Mouse (Mus musculus) lung, embryonic 15.5 days (tissue): Measurements from ENCODE around the gene Tmem45b. TPM values are rescaled to one million over a fixed set of nuclear protein-coding genes. Genes with fewer than 3 reads are reported as not detected.

Source experiments
- ATAC-seq: fragments of 200-750 bp; cut with Nextera tagmentation; 2 replicates; pipeline ENCODE4 v1.8.0; 2017; ENCODE audit warnings: moderate number of reproducible peaks, borderline replicate concordance; ENCODE audit not compliant: low FRiP score, low TSS enrichment; ENCODE audit errors: extremely low read depth
- H3K27ac ChIP-seq: fragments of 300-500 bp; sonication (generic); 2 replicates; pipeline ENCODE4 v1.5.1; 2015; ENCODE audit warnings: moderate library complexity, mild to moderate bottlenecking, inconsistent platforms
- H3K27me3 ChIP-seq: fragments of 300-500 bp; sonication (generic); 2 replicates; pipeline ENCODE4 v1.6.1; 2015; ENCODE audit warnings: inconsistent platforms
- H3K36me3 ChIP-seq: fragments of 300-500 bp; sonication (generic); 2 replicates; pipeline ENCODE4 v1.6.1; 2015; ENCODE audit warnings: inconsistent platforms
- H3K4me1 ChIP-seq: fragments of 300-500 bp; sonication (generic); 2 replicates; pipeline ENCODE4 v1.6.1; 2015; ENCODE audit warnings: inconsistent platforms
- H3K4me2 ChIP-seq: fragments of 300-500 bp; sonication (generic); 2 replicates; pipeline ENCODE4 v1.6.1; 2015; ENCODE audit warnings: inconsistent platforms, mild to moderate bottlenecking, moderate library complexity
- H3K4me3 ChIP-seq: fragments of 300-500 bp; sonication (generic); 2 replicates; pipeline ENCODE4 v1.5.1; 2015; ENCODE audit warnings: mild to moderate bottlenecking, inconsistent platforms
- H3K9ac ChIP-seq: fragments of 300-500 bp; sonication (generic); 2 replicates; pipeline ENCODE4 v1.6.1; 2015; ENCODE audit warnings: inconsistent platforms
- H3K9me3 ChIP-seq: fragments of 300-500 bp; sonication (generic); 2 replicates; pipeline ENCODE4 v1.6.1; 2016; ENCODE audit warnings: inconsistent platforms
- WGBS: fragments of 180-500 bp; shearing (Covaris S2); methylation state at CpG from one replicate; pipeline ENCODE4 v1.1.7; 2015; 5-methylcytosine and 5-hydroxymethylcytosine counted together
- polyA plus RNA-seq: library from polyadenylated mRNA; unstranded; fragments of >200 nt; fragmentation: Nextera tagmentation; extraction: Ambion mirVana; gene quantifications from 2 replicates; pipeline ENCODE4 v1.2.1, GENCODE M21; 2015

Gene Tmem45b
- polyA plus RNA-seq, 1 experiment from 2014 or later = 0.21 TPM

GRCm38 (mm10) chr9:31437861-31438260 is 26.4 kb downstream of the Tmem45b start:
- no peak overlapping the region for H3K27ac ChIP-seq
- no peak for ATAC-seq
- H3K4me2 ChIP-seq = no peak overlapping the region
- H3K9me3 ChIP-seq = no peaks in the 10 kb centered on the region
- 56% methylated on average over 7 of the region's 7 CpGs for WGBS
- H3K27me3 ChIP-seq = no peaks in the 10 kb centered on the region
- H3K4me3 ChIP-seq = no peak overlapping the region
- no peaks in the 10 kb centered on the region for H3K36me3 ChIP-seq
- H3K4me1 ChIP-seq = no peaks in the 10 kb centered on the region
- no peak overlapping the region for H3K9ac ChIP-seq

DNA sequence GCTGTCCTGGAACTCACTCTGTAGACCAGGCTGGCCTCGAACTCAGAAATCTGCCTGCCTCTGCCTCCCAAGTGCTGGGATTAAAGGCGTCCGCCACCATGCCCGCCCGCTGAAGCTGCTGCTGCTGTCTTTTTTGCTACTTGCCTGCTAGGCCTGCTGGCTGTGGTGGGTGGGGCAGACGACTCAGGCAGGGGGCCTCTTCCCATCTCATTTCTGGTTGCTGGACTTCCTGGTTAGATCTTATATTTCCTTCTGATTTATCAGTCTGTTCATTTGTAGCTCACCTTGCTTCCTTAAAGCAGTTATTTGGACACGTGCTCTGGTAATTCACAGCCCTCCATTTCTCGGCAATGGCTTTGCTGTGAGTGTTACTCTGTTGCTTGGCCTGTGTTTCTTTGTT is 28.8 kb downstream of the Tmem45b start:
- H3K36me3 ChIP-seq = no peaks in the 10 kb centered on the region
- ATAC-seq = no peak
- H3K4me2 ChIP-seq = no peak overlapping the region
- no peaks in the 10 kb centered on the region for H3K27me3 ChIP-seq
- no peak overlapping the region for H3K9ac ChIP-seq
- no peaks in the 10 kb centered on the region for H3K4me1 ChIP-seq
- no peak overlapping the region for H3K4me3 ChIP-seq
- 80% methylated on average over 8 of the region's 8 CpGs for WGBS
- H3K9me3 ChIP-seq = no peaks in the 10 kb centered on the region
- H3K27ac ChIP-seq = no peak overlapping the region

- 77% methylated on average over 3 of the region's 3 CpGs for WGBS
- Histone ChIP-seq H3K27me3 (no peaks in the 10 kb centered on the region), H3K4me2 (no peak overlapping the region), H3K9ac (no peak overlapping the region), H3K9me3 (no peaks in the 10 kb centered on the region), H3K27ac (no peak overlapping the region), H3K36me3 (no peaks in the 10 kb centered on the region), H3K4me1 (no peaks in the 10 kb centered on the region), H3K4me3 (no peak overlapping the region)
- no peak for ATAC-seq
Observed at GRCm38 (mm10) chr9:31433431-31433830, 30.8 kb downstream of the Tmem45b start.

DNA sequence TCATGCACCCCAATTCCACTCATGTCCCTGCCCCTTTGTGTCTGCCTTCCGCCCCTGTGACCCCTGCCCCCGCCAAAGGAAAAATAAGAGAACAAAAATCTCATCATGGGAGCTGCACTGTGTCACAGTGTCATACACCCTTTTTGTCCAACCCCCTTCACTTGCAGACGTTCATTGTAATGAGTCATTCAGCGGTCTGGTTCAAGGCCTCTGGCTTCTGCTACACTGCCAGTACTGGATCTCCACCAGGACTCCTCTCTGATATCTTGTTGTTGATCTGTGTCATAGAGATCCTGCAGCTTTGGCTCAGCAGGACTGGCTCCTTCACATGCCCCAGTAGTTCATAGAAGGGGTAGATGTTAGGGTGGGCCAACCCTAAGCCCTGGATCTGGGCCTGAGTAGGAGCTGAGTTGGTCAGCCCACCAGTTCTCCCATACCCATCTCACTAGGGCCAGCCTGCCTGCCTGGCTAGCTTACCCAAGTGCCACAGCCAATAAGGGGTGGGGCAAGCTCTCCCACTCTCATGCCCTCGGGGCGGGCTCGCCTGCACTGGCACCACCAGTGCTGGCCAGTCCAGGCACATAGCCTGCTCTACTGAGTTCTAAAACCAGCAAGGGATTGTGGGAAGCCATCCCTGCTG is 31.8 kb downstream of the Tmem45b start:
- H3K4me3 ChIP-seq = no peak overlapping the region
- H3K4me2 ChIP-seq = no peak overlapping the region
- no peaks in the 10 kb centered on the region for H3K4me1 ChIP-seq
- no peaks in the 10 kb centered on the region for H3K27me3 ChIP-seq
- no peak overlapping the region for H3K9ac ChIP-seq
- H3K36me3 ChIP-seq = no peaks in the 10 kb centered on the region
- ATAC-seq = no peak
- H3K27ac ChIP-seq = no peak overlapping the region
- WGBS = 77% methylated on average over 7 of the region's 7 CpGs
- no peaks in the 10 kb centered on the region for H3K9me3 ChIP-seq

DNA sequence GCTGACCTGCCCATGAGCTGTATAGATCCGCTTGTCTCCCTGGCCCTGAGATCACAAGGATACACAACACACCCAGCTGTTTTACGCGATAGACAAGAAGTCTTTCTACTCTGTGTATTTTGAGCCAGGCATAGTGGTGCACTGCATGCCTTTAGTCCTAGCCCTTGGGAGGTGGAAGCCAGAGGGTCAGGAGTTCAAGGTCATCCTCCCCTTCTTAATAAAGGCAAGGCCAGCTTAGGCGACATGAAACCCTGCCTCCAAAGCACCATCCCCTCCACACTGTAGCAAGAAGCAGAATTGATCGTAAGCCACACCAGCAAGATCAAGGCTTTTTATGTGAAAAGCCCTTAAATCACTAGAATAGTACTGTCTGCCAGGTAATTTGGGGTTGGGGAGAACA is 32.5 kb downstream of the Tmem45b start:
- Histone ChIP-seq H3K9ac (no peak overlapping the region), H3K27me3 (no peaks in the 10 kb centered on the region), H3K4me3 (no peak overlapping the region), H3K27ac (no peak overlapping the region), H3K36me3 (no peaks in the 10 kb centered on the region), H3K9me3 (no peaks in the 10 kb centered on the region), H3K4me2 (no peak overlapping the region), H3K4me1 (no peaks in the 10 kb centered on the region)
- no peak for ATAC-seq
- WGBS = 82% methylated on average over 5 of the region's 5 CpGs

- Histone ChIP-seq H3K27me3 (no peaks in the 10 kb centered on the region), H3K4me2 (no peak overlapping the region), H3K27ac (no peak overlapping the region), H3K36me3 (no peaks in the 10 kb centered on the region), H3K4me1 (no peaks in the 10 kb centered on the region), H3K9me3 (no peaks in the 10 kb centered on the region), H3K4me3 (no peak overlapping the region), H3K9ac (no peak overlapping the region)
- WGBS = 61% methylated on average over 9 of the region's 9 CpGs
- no peak for ATAC-seq
Observed at GRCm38 (mm10) chr9:31430011-31430410, 34.3 kb downstream of the Tmem45b start.

- H3K9me3 ChIP-seq = no peaks in the 10 kb centered on the region
- H3K27me3 ChIP-seq = no peaks in the 10 kb centered on the region
- H3K27ac ChIP-seq = no peak overlapping the region
- WGBS = 71% methylated on average over 7 of the region's 7 CpGs
- H3K36me3 ChIP-seq = no peaks in the 10 kb centered on the region
- no peak for ATAC-seq
- no peaks in the 10 kb centered on the region for H3K4me1 ChIP-seq
- H3K4me2 ChIP-seq = no peak overlapping the region
- no peak overlapping the region for H3K9ac ChIP-seq
- no peak overlapping the region for H3K4me3 ChIP-seq
Observed at GRCm38 (mm10) chr9:31428971-31429370, 35.3 kb downstream of the Tmem45b start.

- no peak for ATAC-seq
- no peak overlapping the region for H3K9ac ChIP-seq
- H3K9me3 ChIP-seq = no peaks in the 10 kb centered on the region
- H3K36me3 ChIP-seq = peaks cover 52% of the 10 kb centered on the region
- no peaks in the 10 kb centered on the region for H3K27me3 ChIP-seq
- no peaks in the 10 kb centered on the region for H3K4me1 ChIP-seq
- no peak overlapping the region for H3K27ac ChIP-seq
- no peak overlapping the region for H3K4me2 ChIP-seq
- no peak overlapping the region for H3K4me3 ChIP-seq
- WGBS = 74% methylated on average over 5 of the region's 5 CpGs
Observed at GRCm38 (mm10) chr9:31422143-31422542, 42.1 kb downstream of the Tmem45b start.

DNA sequence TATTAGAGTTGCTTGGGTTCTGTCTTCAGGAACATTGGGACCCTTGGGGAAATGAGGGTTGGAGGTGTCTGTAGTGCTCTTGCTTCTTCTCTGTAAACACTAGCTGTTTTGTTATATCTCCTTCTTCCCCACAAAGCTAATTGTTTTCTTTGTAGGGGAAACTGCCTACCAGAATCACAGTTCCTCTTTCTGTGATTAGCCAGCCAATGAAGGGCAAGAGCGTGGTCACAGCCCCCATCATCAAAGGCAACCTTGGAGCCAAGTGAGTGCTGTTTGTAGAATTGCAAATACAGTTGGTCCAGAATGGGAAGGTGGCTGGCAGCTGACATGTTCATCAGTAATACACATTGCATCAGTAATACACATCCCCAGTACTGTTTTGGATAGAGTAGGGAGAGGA is 45.4 kb downstream of the Tmem45b start:
- no peak overlapping the region for H3K4me2 ChIP-seq
- no peaks in the 10 kb centered on the region for H3K27me3 ChIP-seq
- no peak overlapping the region for H3K27ac ChIP-seq
- H3K9ac ChIP-seq = no peak overlapping the region
- H3K4me3 ChIP-seq = no peak overlapping the region
- peaks cover 82% of the 10 kb centered on the region for H3K36me3 ChIP-seq
- no peak for ATAC-seq
- 89% methylated on average over 1 of the region's 1 CpGs for WGBS
- H3K4me1 ChIP-seq = no peaks in the 10 kb centered on the region
- no peaks in the 10 kb centered on the region for H3K9me3 ChIP-seq

DNA sequence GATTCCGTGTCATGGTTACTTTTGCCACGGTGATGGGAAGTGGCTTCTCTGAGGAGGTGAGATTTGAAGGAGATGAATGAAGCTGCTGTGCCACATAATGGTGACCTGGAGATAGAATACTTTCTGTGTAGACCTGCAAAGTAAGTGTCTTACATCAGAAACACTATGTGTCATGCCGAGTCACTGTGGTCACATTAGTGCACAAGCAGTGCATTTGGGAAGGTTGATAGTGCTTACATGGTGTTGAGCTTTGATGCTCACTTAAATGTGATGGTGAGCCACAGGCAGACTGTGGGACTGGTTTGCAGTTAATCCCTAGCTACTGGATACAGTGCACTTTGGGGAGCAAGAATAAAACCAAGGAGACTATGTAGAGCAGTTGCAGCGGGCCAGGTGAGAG is 52.1 kb downstream of the Tmem45b start:
- WGBS = 82% methylated on average over 4 of the region's 4 CpGs
- Histone ChIP-seq H3K4me1 (no peaks in the 10 kb centered on the region), H3K9me3 (no peaks in the 10 kb centered on the region), H3K27me3 (no peaks in the 10 kb centered on the region), H3K9ac (no peak overlapping the region), H3K4me2 (no peak overlapping the region), H3K27ac (no peak overlapping the region), H3K4me3 (no peak overlapping the region), H3K36me3 (peaks cover 91% of the 10 kb centered on the region)
- ATAC-seq = no peak

GRCm38 (mm10) chr9:31405217-31405616 is 59.0 kb downstream of the Tmem45b start:
- no peak overlapping the region for H3K9ac ChIP-seq
- ATAC-seq = no peak
- H3K9me3 ChIP-seq = no peaks in the 10 kb centered on the region
- no peak overlapping the region for H3K27ac ChIP-seq
- H3K27me3 ChIP-seq = no peaks in the 10 kb centered on the region
- 64% methylated on average over 6 of the region's 6 CpGs for WGBS
- peaks cover 85% of the 10 kb centered on the region for H3K36me3 ChIP-seq
- no peak overlapping the region for H3K4me2 ChIP-seq
- no peaks in the 10 kb centered on the region for H3K4me1 ChIP-seq
- no peak overlapping the region for H3K4me3 ChIP-seq

- Histone ChIP-seq H3K4me2 (no peak overlapping the region), H3K27me3 (no peaks in the 10 kb centered on the region), H3K9ac (no peak overlapping the region), H3K4me3 (no peak overlapping the region), H3K4me1 (no peaks in the 10 kb centered on the region), H3K9me3 (no peaks in the 10 kb centered on the region), H3K27ac (no peak overlapping the region), H3K36me3 (peaks cover 81% of the 10 kb centered on the region)
- WGBS = 76% methylated on average over 2 of the region's 2 CpGs
- no peak for ATAC-seq
Observed at GRCm38 (mm10) chr9:31404311-31404710, 60.0 kb downstream of the Tmem45b start.

- WGBS = 39% methylated on average over 4 of the region's 4 CpGs
- no peak overlapping the region for H3K4me2 ChIP-seq
- H3K27me3 ChIP-seq = no peaks in the 10 kb centered on the region
- no peak overlapping the region for H3K4me3 ChIP-seq
- H3K36me3 ChIP-seq = peaks cover 90% of the 10 kb centered on the region
- no peaks in the 10 kb centered on the region for H3K4me1 ChIP-seq
- H3K9ac ChIP-seq = no peak overlapping the region
- H3K9me3 ChIP-seq = no peaks in the 10 kb centered on the region
- ATAC-seq = no peak
- no peak overlapping the region for H3K27ac ChIP-seq
Observed at GRCm38 (mm10) chr9:31400441-31400840, 63.8 kb downstream of the Tmem45b start.
